Mouse (Mus musculus) 3134 (cell line): Measurements from ENCODE around the gene Slc4a1.
"Not testable (repeated sequence)": the region's sequence is repeated elsewhere in the genome, so short reads cannot be mapped to it uniquely, and the experiment has no call there.

Experiments
- DNase-seq: peaks from one replicate; pipeline ENCODE4 v3.0.0-alpha.2; 2011; ENCODE audit warnings: low spot score; ENCODE audit not compliant: insufficient read length; ENCODE audit errors: extremely low read depth

Slc4a1 gene

DNA sequence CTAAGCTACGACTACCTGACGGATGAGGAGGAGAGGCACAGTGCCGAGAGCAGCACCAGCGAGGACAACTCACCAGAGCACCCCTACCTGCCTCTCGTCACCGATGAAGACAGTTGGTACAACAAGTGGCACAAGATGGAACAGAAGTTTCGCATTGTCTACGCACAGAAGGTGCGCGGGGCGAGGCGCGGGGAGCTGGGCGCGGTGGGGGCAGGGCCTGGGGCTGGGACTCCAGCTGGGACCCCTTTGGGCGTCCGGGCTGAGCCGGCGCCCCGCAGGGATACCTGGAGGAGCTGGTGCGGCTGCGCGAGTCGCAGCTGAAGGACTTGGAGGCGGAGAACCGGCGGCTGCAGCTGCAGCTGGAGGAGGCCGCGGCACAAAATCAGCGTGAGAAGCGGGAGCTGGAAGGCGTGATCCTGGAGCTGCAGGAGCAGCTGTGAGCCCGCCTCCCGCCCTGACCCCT is 33.6 kb upstream of the Slc4a1 start:
- DNase-seq, result no peak

- no peak for DNase-seq
These were observed 33.1 kb upstream of the Slc4a1 start for GRCm38 (mm10) chr11:102399107-102399506.

- no peak for DNase-seq
These were observed 32.2 kb upstream of the Slc4a1 start for GRCm38 (mm10) chr11:102398007-102398825.

DNA sequence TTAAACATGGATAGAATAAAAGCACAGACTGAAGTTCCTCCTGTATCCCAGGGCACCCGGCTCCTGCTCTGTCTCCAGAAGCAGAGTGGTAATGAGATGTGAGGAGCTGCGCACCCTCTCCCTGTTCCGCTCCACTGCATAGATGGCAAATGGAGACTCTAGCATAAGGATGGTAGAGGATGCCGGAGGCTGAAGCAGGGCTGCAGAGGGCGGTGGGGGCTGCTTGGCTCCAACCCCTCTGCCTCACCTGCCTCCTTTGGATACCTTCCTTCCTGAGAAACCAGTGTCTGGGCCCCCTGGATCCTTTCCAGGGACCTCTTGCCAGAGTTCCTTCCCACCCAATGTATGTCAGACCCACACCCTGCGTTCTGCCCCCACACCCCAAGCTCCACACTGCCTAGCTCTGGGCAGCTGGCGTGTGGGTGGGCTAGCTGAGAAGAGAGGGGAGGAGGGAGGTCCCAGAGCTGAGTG is 30.7 kb upstream of the Slc4a1 start:
- DNase-seq, result no peak

GRCm38 (mm10) chr11:102396263-102396662 is 30.3 kb upstream of the Slc4a1 start:
- DNase-seq, result no peak

DNA sequence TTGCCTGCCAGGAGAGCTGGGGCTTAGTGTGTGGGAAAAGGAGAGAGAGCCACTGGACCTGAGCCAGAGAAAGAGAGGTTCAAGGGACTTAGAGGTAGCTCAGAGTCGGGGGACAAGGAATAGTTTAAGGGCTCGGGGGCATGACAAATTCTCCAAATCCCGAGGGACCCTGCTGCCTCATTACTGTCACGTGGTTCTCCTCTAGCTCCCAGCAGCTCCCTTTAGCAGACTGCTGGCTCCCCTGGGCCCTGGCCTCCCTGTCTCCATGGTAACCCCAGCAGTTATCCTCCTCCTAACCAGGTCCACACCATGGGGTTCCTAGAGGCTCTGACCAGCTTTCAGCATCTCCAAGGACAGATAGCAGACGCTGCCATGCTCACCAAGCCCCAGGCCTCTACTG is 29.2 kb upstream of the Slc4a1 start:
- DNase-seq, result peak; percentile 67

DNA sequence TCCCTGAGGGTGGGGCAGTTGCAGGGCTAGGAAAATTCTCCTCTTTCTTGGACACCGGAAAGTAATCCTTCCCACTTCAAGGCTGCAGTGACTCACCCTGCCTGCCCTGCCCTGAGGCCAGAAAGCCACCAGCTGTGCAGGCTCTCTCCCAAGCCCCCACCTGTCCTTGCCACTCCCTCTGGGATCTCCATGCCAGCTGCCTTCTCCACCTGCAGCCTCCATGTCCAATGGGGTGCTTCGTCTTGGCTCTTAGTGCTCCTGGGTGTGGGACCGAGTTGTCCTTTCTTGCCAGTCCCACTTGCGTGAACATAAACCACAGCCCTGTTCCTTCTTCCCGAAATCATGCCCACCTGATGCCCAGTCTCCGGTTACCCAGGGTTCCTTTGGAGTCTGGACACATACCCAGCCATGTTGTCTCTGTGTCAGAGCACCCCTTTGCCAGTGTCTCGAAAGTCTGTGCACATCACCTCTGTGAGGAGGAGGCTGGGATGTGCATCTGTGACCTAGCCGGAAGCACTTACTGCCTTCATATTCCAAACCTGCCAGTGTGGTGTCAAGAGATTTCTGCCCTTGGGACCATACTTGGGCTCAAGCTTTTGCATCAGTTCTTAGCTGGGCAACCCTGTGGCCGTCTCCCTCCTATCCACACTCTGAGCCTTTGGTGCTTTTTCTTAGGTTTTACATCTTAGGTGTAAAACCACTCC is 28.6 kb upstream of the Slc4a1 start:
- DNase-seq, result peak; percentile 81

DNA sequence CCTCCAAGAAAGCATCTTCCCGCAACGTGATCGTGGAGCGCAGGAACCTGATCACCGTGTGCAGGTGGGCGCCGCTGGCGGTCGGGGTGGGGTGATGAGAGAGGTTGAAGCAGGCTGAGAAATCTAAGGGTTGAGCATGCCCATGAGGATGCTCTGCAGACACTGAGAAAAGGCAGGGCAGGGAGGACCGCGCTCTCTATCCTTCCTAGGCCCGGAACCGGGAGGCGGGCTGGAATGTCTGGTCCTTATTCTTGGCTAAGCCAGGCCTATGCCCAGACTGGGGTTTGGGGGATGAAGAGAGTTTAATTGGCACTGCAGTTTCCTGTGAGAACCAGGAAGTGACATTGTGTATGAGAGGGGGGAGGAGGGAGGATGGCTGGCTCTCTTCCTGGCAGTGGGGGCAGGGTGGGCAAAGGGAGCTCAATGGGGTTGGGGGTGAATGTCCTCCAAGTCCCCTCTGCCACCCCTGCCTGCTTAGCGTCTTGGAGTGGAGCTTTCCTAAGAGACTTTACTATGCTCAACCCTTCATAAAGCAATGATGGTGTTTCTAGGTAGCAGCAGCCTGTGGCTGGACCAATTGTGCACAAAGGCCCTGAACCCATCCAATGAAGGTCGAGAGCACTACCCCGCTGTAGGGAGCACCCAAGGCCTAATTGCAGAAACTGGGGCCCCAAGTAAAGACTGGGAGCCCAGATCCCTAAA is 27.9 kb upstream of the Slc4a1 start:
- DNase-seq, result peak; percentile 67

DNA sequence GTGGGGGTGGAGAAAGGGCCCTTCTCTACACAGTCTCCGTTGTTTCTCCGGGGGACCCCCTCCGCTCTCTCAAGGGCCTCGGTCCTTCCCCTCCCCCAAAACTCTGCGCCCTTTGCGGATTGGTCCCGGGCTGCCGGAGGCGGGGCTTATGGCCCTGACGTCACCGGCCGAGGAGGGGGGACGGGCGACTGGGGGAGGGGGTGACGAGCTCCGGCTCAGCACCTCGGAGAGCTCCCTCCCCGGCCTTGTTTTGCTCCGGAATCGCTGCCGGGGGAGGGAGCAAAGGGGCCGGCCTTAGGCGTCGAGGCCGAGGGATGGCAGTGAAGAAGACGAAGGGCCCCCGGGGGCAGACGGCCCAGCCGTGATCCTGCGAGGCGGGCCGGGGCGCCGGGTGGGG is 27.2 kb upstream of the Slc4a1 start, which contains the start of gene Rundc3a:
Gene Rundc3a (plus strand): TSS at position 166 of the 397 bp plus-strand sequence.
- no peak for DNase-seq

DNA sequence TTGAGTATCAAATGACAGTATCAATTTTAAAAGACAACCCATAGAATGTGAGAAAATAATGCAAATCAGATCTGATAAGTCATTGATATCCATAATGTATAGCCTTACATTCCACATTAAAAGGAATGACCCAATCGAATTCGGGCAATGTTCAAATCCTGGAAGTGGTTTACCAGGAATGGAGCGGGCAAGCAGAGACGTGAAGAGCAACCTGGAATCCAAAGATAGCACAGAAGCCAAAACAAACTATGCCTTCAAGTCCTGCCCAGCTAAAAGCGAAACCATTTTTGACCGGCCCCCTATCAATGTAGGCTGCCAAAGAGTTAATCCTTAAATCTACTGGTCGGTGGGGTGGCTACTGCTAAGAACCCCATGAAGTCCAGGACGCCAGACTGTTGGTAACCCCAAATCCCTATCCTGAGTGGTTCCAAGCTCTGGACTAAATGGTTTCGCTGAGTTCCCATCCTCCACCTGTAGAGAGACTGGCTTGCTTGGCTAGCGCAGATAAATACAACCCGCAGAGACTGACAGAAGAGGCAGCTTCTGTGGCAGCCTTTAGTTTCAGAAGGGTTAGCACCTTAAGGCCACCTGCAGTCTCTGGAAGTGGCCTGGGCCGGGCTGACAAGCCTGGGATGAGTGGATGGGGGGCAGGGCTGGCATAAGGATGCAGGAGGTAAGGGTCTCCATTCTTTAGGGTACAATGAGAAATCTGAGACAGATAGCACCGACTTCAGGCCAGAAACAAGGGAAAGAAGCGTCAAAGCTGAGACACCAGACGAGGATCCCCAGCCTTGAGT is 26.6 kb upstream of the Slc4a1 start:
- DNase-seq, result no peak

- DNase-seq, result not testable (repeated sequence)
These were observed 23.4 kb upstream of the Slc4a1 start for GRCm38 (mm10) chr11:102389436-102389835.

GRCm38 (mm10) chr11:102386121-102386520 is 20.1 kb upstream of the Slc4a1 start:
- DNase-seq, result no peak

DNA sequence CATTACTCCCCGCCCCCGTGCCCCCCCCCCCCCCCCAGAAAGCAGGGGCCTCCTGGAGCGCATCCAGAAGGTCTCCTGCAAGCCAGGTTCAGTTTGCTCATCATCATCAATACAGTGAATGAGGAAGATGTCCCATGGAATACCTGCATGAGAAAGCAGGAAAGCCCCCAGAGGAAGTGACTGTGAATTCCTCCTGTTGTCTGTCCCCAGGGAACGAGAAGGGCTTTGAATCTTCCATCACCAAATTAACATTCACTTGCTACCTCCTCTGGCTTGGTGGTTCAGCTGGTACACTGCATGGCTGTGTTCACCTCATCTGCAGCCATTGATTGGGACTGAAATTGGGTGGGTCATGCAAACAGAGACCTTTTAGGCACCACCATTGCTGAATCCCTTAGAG is 19.1 kb upstream of the Slc4a1 start:
- DNase-seq, result no peak

- no peak for DNase-seq
These were observed 18.4 kb upstream of the Slc4a1 start for GRCm38 (mm10) chr11:102384418-102384817.

DNA sequence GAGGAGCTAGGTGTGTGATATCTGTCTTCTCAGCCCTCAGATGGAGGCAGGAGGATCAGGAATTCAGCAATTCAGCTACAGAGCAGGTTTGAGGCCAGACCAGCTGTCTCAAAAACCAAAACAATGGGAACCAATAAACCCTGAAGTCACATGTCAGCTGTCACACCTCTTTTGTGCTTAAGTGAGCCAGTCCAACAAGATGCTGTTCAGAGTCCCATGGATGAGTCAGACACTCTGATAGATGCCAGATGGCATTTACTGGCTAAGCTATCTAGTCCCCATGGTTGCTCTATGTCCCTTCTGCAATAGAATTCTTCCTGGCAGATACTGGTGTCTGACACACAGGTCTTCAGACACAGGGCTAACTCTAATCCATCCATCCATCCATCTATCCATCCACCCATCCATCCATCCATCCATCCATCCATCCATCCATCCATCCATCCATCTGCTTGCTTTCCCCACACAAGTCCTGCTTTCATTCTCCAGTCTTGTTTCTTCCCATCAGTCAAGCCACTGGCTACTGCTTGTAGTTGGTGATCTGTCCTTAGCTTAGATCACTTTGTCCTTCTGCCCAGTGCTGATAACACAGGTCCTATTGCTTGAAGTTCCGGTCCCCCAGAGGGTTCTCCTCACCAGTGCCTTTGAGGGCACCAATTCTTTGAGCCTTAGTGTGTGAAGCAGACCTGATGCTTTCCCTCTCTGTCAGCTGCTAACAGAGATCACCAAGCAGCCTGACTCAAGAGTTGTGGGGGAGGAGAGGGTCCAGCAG is 17.5 kb upstream of the Slc4a1 start:
- DNase-seq, result no peak

- no peak for DNase-seq
These were observed 16.8 kb upstream of the Slc4a1 start for GRCm38 (mm10) chr11:102382794-102383193.

- no peak for DNase-seq
These were observed 15.5 kb upstream of the Slc4a1 start for GRCm38 (mm10) chr11:102381341-102382100.

DNA sequence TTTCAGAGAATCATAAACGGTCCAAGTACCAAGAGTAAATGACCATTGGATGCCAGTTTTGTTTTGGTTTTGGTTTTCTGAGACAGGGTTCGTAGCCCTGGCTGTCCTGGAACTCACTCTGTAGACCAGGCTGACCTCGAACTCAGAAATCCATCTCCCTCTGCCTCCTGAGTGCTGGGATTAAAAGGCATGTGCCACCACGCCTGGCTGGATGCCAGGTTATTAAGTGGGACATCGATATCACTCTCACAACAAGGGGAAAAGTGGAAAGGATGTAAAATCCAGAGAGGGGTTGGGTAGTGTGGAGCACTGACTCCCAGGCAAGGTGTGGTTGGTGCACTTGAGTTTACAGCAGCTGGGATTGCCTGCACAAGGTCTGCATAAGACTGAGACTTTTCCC is 14.1 kb upstream of the Slc4a1 start:
- no peak for DNase-seq

GRCm38 (mm10) chr11:102377186-102377585 is 11.2 kb upstream of the Slc4a1 start:
- no peak for DNase-seq
